Mouse (Mus musculus) ES-Bruce4 (cell line): Measurements from ENCODE around the gene Sp2.

ENCODE experiments used
- CTCF ChIP-seq: IDR thresholded peaks from one replicate; pipeline ENCODE4 v1.8.1; 2011; ENCODE audit warnings: low read depth, low read length
- EP300 ChIP-seq: IDR thresholded peaks from 2 replicates; pipeline ENCODE4 v1.6.1; 2011; ENCODE audit warnings: low read depth, low read length; ENCODE audit not compliant: insufficient read depth

DNA sequence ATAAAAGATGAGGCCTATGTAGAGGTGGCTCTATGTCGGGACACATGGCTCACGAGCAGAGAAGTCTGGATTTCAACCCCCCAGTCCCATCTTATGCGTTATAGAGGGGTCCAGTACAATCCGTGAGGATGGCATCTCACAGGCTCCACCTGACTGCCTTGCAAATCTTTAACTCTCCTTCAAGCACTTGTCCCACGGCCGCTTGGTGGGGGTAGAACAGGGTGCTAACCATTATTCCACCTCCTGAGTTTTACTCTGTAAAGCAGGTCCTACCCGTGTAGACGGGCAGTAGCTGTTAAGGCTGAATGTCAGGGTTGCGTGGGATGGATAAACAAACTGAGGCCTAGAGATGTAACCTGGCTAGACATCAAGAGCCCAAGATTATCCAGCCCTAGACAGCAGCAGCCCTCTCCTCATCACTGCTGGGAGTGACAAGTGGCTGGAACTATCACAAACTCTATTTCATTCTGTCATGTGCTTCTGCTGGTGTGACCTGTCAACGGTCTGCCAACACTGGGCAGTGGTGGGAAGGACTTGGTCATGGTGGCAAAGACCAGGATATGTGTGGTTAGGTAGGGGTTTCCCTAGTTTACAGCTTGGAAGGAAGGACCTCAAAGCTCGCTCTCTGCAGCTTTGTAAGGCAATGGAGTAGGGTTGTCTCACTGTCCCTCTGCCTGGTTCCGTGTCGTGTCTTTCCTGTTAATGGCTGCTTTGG lies 49.0 kb downstream of the Sp2 start:
- TF ChIP-seq EP300 (no peak), CTCF (no peak)
